Mouse (Mus musculus): ENCODE measurements around the gene Pan2. TPM values are rescaled to one million over a fixed set of nuclear protein-coding genes. Genes with fewer than 3 reads are reported as not detected.
A peak's percentile ranks its signal among the peaks of the same experiment; 100 is the strongest.

Gene Pan2
- total and polyA plus RNA-seq, 3 experiments: 10.6 to 18.5 (median 11.0) TPM

- in situ Hi-C loops (cut with MboI; ENCODE audit: low pct_ligation_motif_present, low pct_unique_long_range_greater_than_20kb, low sequenced_read_pairs): no loop called here
- peaks cover 10 to 44% of the 10 kb centered on the region in 2 experiments for H3K4me1 ChIP-seq (ENCODE audit: control insufficient read depth in 1 of 2, insufficient read depth in 2 of 2)
These were observed 4.9 kb upstream of the Pan2 start for GRCm38 (mm10) chr10:128298243-128298642.

GRCm38 (mm10) chr10:128298702-128299171, 4.4 kb upstream of the Pan2 start, which contains the start of gene Il23a:
Gene Il23a, minus strand, starts transcription at chr10:128298752.
- Histone ChIP-seq H3K4me2 (ENCODE audit: insufficient read depth, low read depth, poor library complexity, severe bottlenecking) (no peak within 1 kb of the TSS; the same call in 1 of the 2 replicates), H3K27me3 (replicated peaks) (no peaks in the 10 kb centered on the region), H3K9me3 (replicated peaks; ENCODE audit: low read length) (no peaks in the 10 kb centered on the region), H3K36me3 (replicated peaks in 1 of 2; ENCODE audit: control insufficient read depth in 1 of 2, insufficient read depth in 1 of 2, low read length in 1 of 2) (no peaks in the 10 kb centered on the region), H3K27ac (ENCODE audit: insufficient read depth, low read depth) (peak within 1 kb of the TSS; percentile 43), H3K9ac (ENCODE audit: insufficient read depth, low read depth) (peak within 1 kb of the TSS; percentile 65), H3K4me3 (replicated peaks in 1 of 3; ENCODE audit: low read depth in 2 of 3, low read length in 2 of 3, poor library complexity in 1 of 3) (no peak within 1 kb of the TSS), H3K4me1 (ENCODE audit: control insufficient read depth in 1 of 2, insufficient read depth in 2 of 2) (peaks cover 11 to 44% of the 10 kb centered on the region in 2 experiments), H3K79me2 (replicated peaks; ENCODE audit: control insufficient read depth, extremely low read depth, insufficient read depth, poor library complexity, severe bottlenecking) (no peaks in the 10 kb centered on the region; the same call in 1 of the 2 replicates)
- no peak for DNase-seq (ENCODE audit: extremely low read depth)
- dilution Hi-C loops (cut with MboI; ENCODE audit: extremely low pct_ligation_motif_present, extremely low pct_unique_long_range_greater_than_20kb, low sequenced_read_pairs) (no loop called here), in situ Hi-C loops (cut with MboI; ENCODE audit: low pct_ligation_motif_present, low pct_unique_long_range_greater_than_20kb, low sequenced_read_pairs) (no loop called here)
- 0 out of 2 replicates have a peak, but pooled peaks have one; percentile 7 for TF ChIP-seq MEF2A (IDR thresholded peaks at IDR 0.05; ENCODE audit: borderline replicate concordance, low read depth, low read length)
- no peak for TF ChIP-seq ZMIZ1 (IDR thresholded peaks at IDR 0.05; ENCODE audit: low read depth, low read length)
- no peak for TF ChIP-seq PAX5 (IDR thresholded peaks at IDR 0.05; ENCODE audit: low read length)
- TF ChIP-seq HCFC1 (IDR thresholded peaks at IDR 0.05; ENCODE audit: low read depth, low read length): no peak
- no peak for TF ChIP-seq USF2 (conservative IDR thresholded peaks at IDR 0.05; ENCODE audit: low read depth, low read length)
- no peak for TF ChIP-seq MAX (IDR thresholded peaks at IDR 0.05; ENCODE audit: low read length)
- no peak for TF ChIP-seq E2F4 (IDR thresholded peaks at IDR 0.05; ENCODE audit: insufficient replicate concordance, low read depth, low read length)
- TF ChIP-seq JUND (conservative IDR thresholded peaks at IDR 0.05; ENCODE audit: low read depth, low read length): no peak
- no peak for TF ChIP-seq CHD1 (IDR thresholded peaks at IDR 0.05; ENCODE audit: low read depth, low read length)
- peak; percentile 50 for TF ChIP-seq BHLHE40 (IDR thresholded peaks at IDR 0.05; ENCODE audit: low read depth, low read length)
- TF ChIP-seq ZC3H11A (IDR thresholded peaks at IDR 0.05; ENCODE audit: low read depth, low read length): no peak
- no peak for TF ChIP-seq NELFE (IDR thresholded peaks at IDR 0.05; ENCODE audit: low read depth, low read length)
- peak; percentile 56 for TF ChIP-seq IRF4 (IDR thresholded peaks at IDR 0.05; ENCODE audit: low read depth, low read length)
- TF ChIP-seq TCF12 (IDR thresholded peaks at IDR 0.05; ENCODE audit: low read depth, low read length): peak; percentile 31; the same call in 1 of the 2 replicates
- TF ChIP-seq MYC (IDR thresholded peaks at IDR 0.05; ENCODE audit: low read depth, low read length): no peak
- no peak for TF ChIP-seq SIN3A (IDR thresholded peaks at IDR 0.05; ENCODE audit: low read length)
- no peak for TF ChIP-seq ZNF384 (IDR thresholded peaks at IDR 0.05; ENCODE audit: low read depth, low read length)
- no peak for TF ChIP-seq TBP (conservative IDR thresholded peaks at IDR 0.05; ENCODE audit: low read depth, low read length)
- no peak for TF ChIP-seq UBTF (IDR thresholded peaks at IDR 0.05; ENCODE audit: low read depth, low read length)
- peak; percentile 87 for TF ChIP-seq ETS1 (conservative IDR thresholded peaks at IDR 0.05; ENCODE audit: low read depth, low read length)
- no peak for TF ChIP-seq JUN (IDR thresholded peaks at IDR 0.05; ENCODE audit: insufficient read depth, low read depth, low read length)
- no peak for TF ChIP-seq KAT2A (IDR thresholded peaks at IDR 0.05; ENCODE audit: insufficient replicate concordance, low read length)
- no peak for TF ChIP-seq POLR2AphosphoS2 (IDR thresholded peaks at IDR 0.05; ENCODE audit: low read depth, low read length)

More at GRCm38 (mm10) chr10:128298243-128298642, 4.9 kb upstream of the Pan2 start:
- Histone ChIP-seq H3K27me3 (replicated peaks) (no peaks in the 10 kb centered on the region), H3K27ac (ENCODE audit: insufficient read depth, low read depth) (peak overlapping the region; percentile 43), H3K4me3 (replicated peaks in 1 of 3; ENCODE audit: low read depth in 2 of 3, low read length in 2 of 3, poor library complexity in 1 of 3) (no peak overlapping the region), H3K4me2 (ENCODE audit: insufficient read depth, low read depth, poor library complexity, severe bottlenecking) (no peak overlapping the region), H3K79me2 (replicated peaks; ENCODE audit: control insufficient read depth, extremely low read depth, insufficient read depth, poor library complexity, severe bottlenecking) (no peaks in the 10 kb centered on the region; the same call in 1 of the 2 replicates), H3K9ac (ENCODE audit: insufficient read depth, low read depth) (peak overlapping the region; percentile 65), H3K9me3 (replicated peaks; ENCODE audit: low read length) (no peaks in the 10 kb centered on the region), H3K36me3 (replicated peaks in 1 of 2; ENCODE audit: control insufficient read depth in 1 of 2, insufficient read depth in 1 of 2, low read length in 1 of 2) (peaks cover 0 to 4% of the 10 kb centered on the region in 2 experiments)
- DNase-seq (ENCODE audit: extremely low read depth): no peak
- dilution Hi-C loops (cut with MboI; ENCODE audit: extremely low pct_ligation_motif_present, extremely low pct_unique_long_range_greater_than_20kb, low sequenced_read_pairs): no loop called here
- TF ChIP-seq ZNF384 (IDR thresholded peaks at IDR 0.05; ENCODE audit: low read depth, low read length) (peak; percentile 94), RCOR1 (conservative IDR thresholded peaks at IDR 0.05; ENCODE audit: low read depth, low read length) (0 out of 2 replicates have a peak, but pooled peaks have one; percentile 27), PAX5 (IDR thresholded peaks at IDR 0.05; ENCODE audit: low read length) (no peak), MAFK (IDR thresholded peaks at IDR 0.05; ENCODE audit: insufficient replicate concordance, low read length) (no peak), NELFE (IDR thresholded peaks at IDR 0.05; ENCODE audit: low read depth, low read length) (0 out of 2 replicates have a peak, but pooled peaks have one; percentile 22), SIN3A (IDR thresholded peaks at IDR 0.05; ENCODE audit: low read length) (no peak), HCFC1 (IDR thresholded peaks at IDR 0.05; ENCODE audit: low read depth, low read length) (peak; percentile 45), EP300 (IDR thresholded peaks at IDR 0.05; ENCODE audit: low read length) (peak; percentile 10; the same call in 1 of the 2 replicates), RAD21 (IDR thresholded peaks at IDR 0.05; ENCODE audit: low read depth, low read length) (no peak), MAX (IDR thresholded peaks at IDR 0.05; ENCODE audit: low read length) (0 out of 2 replicates have a peak, but pooled peaks have one; percentile 37), ZMIZ1 (IDR thresholded peaks at IDR 0.05; ENCODE audit: low read depth, low read length) (no peak), ETS1 (conservative IDR thresholded peaks at IDR 0.05; ENCODE audit: low read depth, low read length) (no peak), BHLHE40 (IDR thresholded peaks at IDR 0.05; ENCODE audit: low read depth, low read length) (peak; percentile 31; the same call in 1 of the 2 replicates), JUND (conservative IDR thresholded peaks at IDR 0.05; ENCODE audit: low read depth, low read length) (no peak)

Measured in CH12.LX (cell line).